Mouse (Mus musculus): ENCODE results near the gene Rnf207. TPM values are rescaled to one million over a fixed set of nuclear protein-coding genes. Genes with fewer than 3 reads are reported as not detected.

The Rnf207 gene
- polyA plus RNA-seq, 1 experiment from 2014 or later = 0.53 TPM

- Histone ChIP-seq H3K36me3 (ENCODE audit: insufficient read depth, low read length) (no peaks in the 10 kb centered on the region), H3K9ac (replicated peaks; ENCODE audit: low read depth) (no peak overlapping the region), H3K4me2 (replicated peaks; ENCODE audit: low read depth, low read length) (no peak overlapping the region), H3K9me3 (ENCODE audit: low read length) (no peaks in the 10 kb centered on the region), H3K27me3 (replicated peaks; ENCODE audit: insufficient read depth, low read length) (no peaks in the 10 kb centered on the region), H3K27ac (ENCODE audit: low read length) (no peak overlapping the region), H3K4me3 (ENCODE audit: low read depth, low read length) (no peak overlapping the region), H3K4me1 (ENCODE audit: insufficient read depth, low read depth, low read length) (peaks cover 4% of the 10 kb centered on the region; the same call in 1 of the 2 replicates)
- WGBS = 89% methylated on average over 8 of the region's 8 CpGs
- ATAC-seq = peak; percentile 16; the same call in 1 of the 2 replicates
- no peak for TF ChIP-seq CTCF (IDR thresholded peaks at IDR 0.05)
- TF ChIP-seq EP300 (IDR thresholded peaks at IDR 0.05) = no peak
- DNase-seq (ENCODE audit: low spot score) = peak; percentile 30
Observed at GRCm38 (mm10) chr4:152260451-152260850, 58.3 kb downstream of the Rnf207 start.

- TF ChIP-seq CTCF (IDR thresholded peaks at IDR 0.05) = peak; percentile 22
- peak; percentile 44; the same call in 1 of the 2 replicates for TF ChIP-seq EP300 (IDR thresholded peaks at IDR 0.05)
- H3K27ac ChIP-seq (ENCODE audit: low read length) = 0 out of 2 replicates have a peak overlapping the region, but pooled peaks have one; percentile 7
- H3K4me2 ChIP-seq (replicated peaks; ENCODE audit: low read depth, low read length) = no peak overlapping the region
- H3K9me3 ChIP-seq (ENCODE audit: low read length) = no peaks in the 10 kb centered on the region
- ATAC-seq (peak; percentile 86), DNase-seq (ENCODE audit: low spot score) (peak; percentile 82)
- H3K9ac ChIP-seq (replicated peaks; ENCODE audit: low read depth) = no peak overlapping the region
- WGBS = 32% methylated on average over 6 of the region's 6 CpGs
- H3K4me1 ChIP-seq (ENCODE audit: insufficient read depth, low read depth, low read length) = no peaks in the 10 kb centered on the region
- no peak overlapping the region for H3K4me3 ChIP-seq (ENCODE audit: low read depth, low read length)
- no peaks in the 10 kb centered on the region; the same call in 1 of the 2 replicates for H3K36me3 ChIP-seq (ENCODE audit: insufficient read depth, low read length)
- no peaks in the 10 kb centered on the region for H3K27me3 ChIP-seq (replicated peaks; ENCODE audit: insufficient read depth, low read length)
Observed at GRCm38 (mm10) chr4:152257070-152257469, 61.7 kb downstream of the Rnf207 start.

Other genes starting within 250 kb of the Rnf207 start
- 17.4 and 18.8 TPM in 2 replicates for gene Plekhg5, start 246.5 kb downstream of the Rnf207 start, polyA plus RNA-seq (2015; fragmentation: Nextera tagmentation; extraction: Ambion mirVana)
- 1.2 and 1.4 TPM in 2 replicates for gene Tnfrsf25, start 203.1 kb downstream of the Rnf207 start, polyA plus RNA-seq (2015; fragmentation: Nextera tagmentation; extraction: Ambion mirVana)
- gene Espn, start 166.6 kb downstream of the Rnf207 start, polyA plus RNA-seq (2015; fragmentation: Nextera tagmentation; extraction: Ambion mirVana) = 2.0 and 3.1 TPM in 2 replicates
- 0.26 and 0.33 TPM in 2 replicates for gene Hes2, start 160.1 kb downstream of the Rnf207 start, polyA plus RNA-seq (2015; fragmentation: Nextera tagmentation; extraction: Ambion mirVana)
- gene Acot7, start 140.9 kb downstream of the Rnf207 start, polyA plus RNA-seq (2015; fragmentation: Nextera tagmentation; extraction: Ambion mirVana) = 59.2 and 63.4 TPM in 2 replicates
- 11.1 and 12.3 TPM in 2 replicates for gene Gpr153, start 44.8 kb downstream of the Rnf207 start, polyA plus RNA-seq (2015; fragmentation: Nextera tagmentation; extraction: Ambion mirVana)
- gene Hes3, start 27.3 kb downstream of the Rnf207 start, polyA plus RNA-seq (2015; fragmentation: Nextera tagmentation; extraction: Ambion mirVana) = not detected in 2 replicates
- gene Icmt, start 21.8 kb downstream of the Rnf207 start, polyA plus RNA-seq (2015; fragmentation: Nextera tagmentation; extraction: Ambion mirVana) = 16.9 and 18.9 TPM in 2 replicates
- gene Rpl22, start 6.7 kb upstream of the Rnf207 start, polyA plus RNA-seq (2015; fragmentation: Nextera tagmentation; extraction: Ambion mirVana) = 265 and 266 TPM in 2 replicates
- gene Chd5, start 19.7 kb upstream of the Rnf207 start, polyA plus RNA-seq (2015; fragmentation: Nextera tagmentation; extraction: Ambion mirVana) = 0.06 and 0.07 TPM in 2 replicates
- 0.75 and 0.95 TPM in 2 replicates for gene Nphp4, start 157.7 kb upstream of the Rnf207 start, polyA plus RNA-seq (2015; fragmentation: Nextera tagmentation; extraction: Ambion mirVana)
- gene Kcnab2, start 158.9 kb upstream of the Rnf207 start, polyA plus RNA-seq (2015; fragmentation: Nextera tagmentation; extraction: Ambion mirVana) = 2.6 and 2.9 TPM in 2 replicates